Mouse (Mus musculus) forebrain, embryonic 12.5 days (tissue): Measurements from ENCODE around the gene Sun2. TPM values are rescaled to one million over a fixed set of nuclear protein-coding genes. Genes with fewer than 3 reads are reported as not detected.

Experiments
- ATAC-seq: fragments of 200-750 bp; cut with Nextera tagmentation; 2 replicates; pipeline ENCODE4 v1.8.0; 2017; ENCODE audit warnings: moderate TSS enrichment; ENCODE audit not compliant: low FRiP score
- H3K27ac ChIP-seq: fragments of 300-500 bp; sonication (generic); 2 replicates; pipeline ENCODE4 v1.5.1; 2016; ENCODE audit warnings: mild to moderate bottlenecking
- H3K27me3 ChIP-seq: fragments of 300-500 bp; sonication (generic); 2 replicates; pipeline ENCODE4 v1.6.1; 2016; ENCODE audit warnings: mild to moderate bottlenecking
- H3K36me3 ChIP-seq: fragments of 300-500 bp; sonication (generic); replicated peaks from 2 replicates; pipeline ENCODE4 v1.6.1; 2016; ENCODE audit warnings: mild to moderate bottlenecking
- H3K4me1 ChIP-seq: fragments of 300-500 bp; sonication (generic); 2 replicates; pipeline ENCODE4 v1.6.1; 2016
- H3K4me2 ChIP-seq: fragments of 300-500 bp; sonication (generic); 2 replicates; pipeline ENCODE4 v1.6.1; 2016; ENCODE audit warnings: mild to moderate bottlenecking, moderate library complexity
- H3K4me3 ChIP-seq: fragments of 300-500 bp; sonication (generic); replicated peaks from 2 replicates; pipeline ENCODE4 v1.5.1; 2016; ENCODE audit warnings: mild to moderate bottlenecking
- H3K9ac ChIP-seq: fragments of 300-500 bp; sonication (generic); 2 replicates; pipeline ENCODE4 v1.6.1; 2016; ENCODE audit warnings: mild to moderate bottlenecking
- H3K9me3 ChIP-seq: fragments of 300-500 bp; sonication (generic); 2 replicates; pipeline ENCODE4 v1.6.1; 2016
- WGBS: fragments of 180-500 bp; shearing (Covaris S2); methylation state at CpG from one replicate; pipeline ENCODE4 v1.1.7; 2016; 5-methylcytosine and 5-hydroxymethylcytosine counted together
- polyA plus RNA-seq: library from polyadenylated mRNA; unstranded; fragments of >200 nt; fragmentation: Nextera tagmentation; extraction: Ambion mirVana; gene quantifications from 2 replicates; pipeline ENCODE4 v1.2.1, GENCODE M21; 2016

Gene Sun2
- polyA plus RNA-seq, 1 experiment from 2014 or later: 6.2 TPM

DNA sequence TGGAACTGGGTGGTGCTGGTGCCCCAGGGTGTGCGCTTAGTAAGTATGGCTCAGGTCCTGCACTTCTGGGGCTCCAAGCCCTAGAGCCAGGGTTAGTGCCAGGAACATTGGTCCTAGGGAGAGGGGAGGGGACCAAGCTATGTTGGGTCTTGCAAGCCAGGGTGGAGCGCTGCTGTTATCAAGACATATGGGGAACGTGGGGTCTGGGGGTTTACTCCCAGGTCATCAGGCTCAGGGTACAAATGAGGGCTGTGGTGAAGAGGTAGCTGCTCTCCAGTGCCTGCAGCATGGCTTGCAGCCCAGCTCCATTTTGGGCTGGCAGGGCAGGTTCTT, 11.1 kb upstream of the Sun2 start:
- Histone ChIP-seq H3K4me3 (no peak overlapping the region), H3K27ac (no peak overlapping the region), H3K4me2 (no peak overlapping the region), H3K4me1 (peaks cover 12% of the 10 kb centered on the region), H3K36me3 (no peaks in the 10 kb centered on the region), H3K9ac (no peak overlapping the region), H3K27me3 (no peaks in the 10 kb centered on the region), H3K9me3 (no peaks in the 10 kb centered on the region)
- peak; percentile 27; the same call in 1 of the 2 replicates for ATAC-seq
- WGBS: 90% methylated on average over 3 of the region's 3 CpGs

DNA sequence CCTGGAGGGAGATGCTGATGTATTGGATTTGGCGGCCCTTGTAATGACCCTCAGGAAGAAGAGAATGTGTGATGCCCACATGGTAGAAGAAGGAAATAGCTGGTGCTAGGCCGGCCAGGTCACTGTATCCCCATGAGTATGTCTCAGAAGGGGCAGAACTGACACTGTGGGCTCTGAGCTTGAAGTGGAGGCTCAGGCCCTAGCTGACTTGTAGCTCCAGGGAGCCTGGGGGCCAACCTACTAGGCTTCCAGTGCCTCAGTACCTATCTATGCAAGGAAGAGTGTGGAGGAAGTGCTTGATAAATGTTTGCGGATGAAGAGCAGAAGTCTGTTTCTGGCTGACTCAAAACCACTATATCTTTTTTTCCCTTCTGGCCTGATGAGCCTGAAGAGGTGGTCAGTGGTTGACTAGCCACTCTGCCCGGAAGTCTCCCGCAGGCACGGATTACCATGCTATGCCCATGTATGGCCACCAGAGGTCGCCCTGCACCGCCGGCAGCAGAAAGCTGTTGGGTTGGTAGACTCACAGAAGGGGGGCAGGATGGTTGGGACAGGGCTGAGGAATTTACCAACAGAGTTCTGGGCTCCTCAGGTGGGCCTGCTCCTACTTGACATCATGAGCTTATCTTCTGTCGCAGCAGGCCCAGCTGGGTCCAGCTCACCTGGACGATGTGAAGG, 10.5 kb upstream of the Sun2 start:
- peak; percentile 46; the same call in 1 of the 2 replicates for ATAC-seq
- no peaks in the 10 kb centered on the region for H3K36me3 ChIP-seq
- no peak overlapping the region for H3K27ac ChIP-seq
- H3K9me3 ChIP-seq: no peaks in the 10 kb centered on the region
- no peak overlapping the region for H3K4me2 ChIP-seq
- peaks cover 12% of the 10 kb centered on the region for H3K4me1 ChIP-seq
- H3K27me3 ChIP-seq: no peaks in the 10 kb centered on the region
- no peak overlapping the region for H3K9ac ChIP-seq
- H3K4me3 ChIP-seq: no peak overlapping the region
- 24% methylated on average over 11 of the region's 11 CpGs for WGBS

DNA sequence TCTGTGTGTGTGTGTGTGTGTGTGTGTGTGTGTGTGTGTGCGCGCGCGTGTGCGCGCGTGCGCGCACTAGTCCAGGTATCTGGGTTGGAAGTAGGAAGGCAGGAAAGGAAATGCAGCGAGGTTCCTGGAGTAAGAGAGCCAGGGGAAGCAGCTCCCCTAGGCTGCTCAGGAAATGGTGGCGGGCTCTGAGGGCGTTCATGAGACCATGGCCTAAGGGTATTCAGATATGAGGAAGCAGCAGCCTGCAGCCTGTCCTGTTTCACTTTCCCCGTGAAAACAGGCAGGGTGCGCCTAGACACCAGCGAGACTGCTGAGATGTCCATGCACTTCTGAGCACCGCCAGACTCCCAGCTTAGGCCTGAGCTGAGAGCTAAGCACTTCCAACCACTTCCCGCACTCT, 9.4 kb upstream of the Sun2 start:
- Histone ChIP-seq H3K9me3 (no peaks in the 10 kb centered on the region), H3K27ac (no peak overlapping the region), H3K4me1 (peaks cover 11% of the 10 kb centered on the region), H3K9ac (no peak overlapping the region), H3K27me3 (no peaks in the 10 kb centered on the region), H3K36me3 (no peaks in the 10 kb centered on the region), H3K4me2 (no peak overlapping the region), H3K4me3 (no peak overlapping the region)
- 87% methylated on average over 17 of the region's 17 CpGs for WGBS
- no peak for ATAC-seq

DNA sequence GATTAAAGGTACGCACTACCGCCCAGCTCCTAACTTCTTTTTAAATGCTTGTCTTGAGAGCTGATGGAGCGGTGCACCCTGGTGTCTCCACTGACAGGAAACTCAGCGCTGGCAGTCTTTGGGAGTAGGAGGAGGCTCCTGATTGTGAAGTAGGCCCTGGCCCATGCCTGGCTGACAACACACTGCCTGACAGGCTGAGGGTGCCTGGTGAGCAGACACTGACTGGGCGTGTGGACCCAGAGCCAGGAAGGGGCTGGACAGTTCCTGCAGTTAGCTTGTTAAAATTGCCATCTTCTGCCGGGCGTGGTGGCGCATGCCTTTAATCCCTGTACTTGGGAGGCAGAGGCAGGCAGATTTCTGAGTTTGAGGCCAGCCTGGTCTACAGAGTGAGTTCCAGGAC, 7.9 kb upstream of the Sun2 start:
- Histone ChIP-seq H3K9me3 (no peaks in the 10 kb centered on the region), H3K27ac (no peak overlapping the region), H3K9ac (no peak overlapping the region), H3K27me3 (no peaks in the 10 kb centered on the region), H3K4me1 (no peaks in the 10 kb centered on the region), H3K4me3 (no peak overlapping the region), H3K36me3 (no peaks in the 10 kb centered on the region), H3K4me2 (no peak overlapping the region)
- no peak for ATAC-seq
- WGBS: 93% methylated on average over 8 of the region's 8 CpGs

DNA sequence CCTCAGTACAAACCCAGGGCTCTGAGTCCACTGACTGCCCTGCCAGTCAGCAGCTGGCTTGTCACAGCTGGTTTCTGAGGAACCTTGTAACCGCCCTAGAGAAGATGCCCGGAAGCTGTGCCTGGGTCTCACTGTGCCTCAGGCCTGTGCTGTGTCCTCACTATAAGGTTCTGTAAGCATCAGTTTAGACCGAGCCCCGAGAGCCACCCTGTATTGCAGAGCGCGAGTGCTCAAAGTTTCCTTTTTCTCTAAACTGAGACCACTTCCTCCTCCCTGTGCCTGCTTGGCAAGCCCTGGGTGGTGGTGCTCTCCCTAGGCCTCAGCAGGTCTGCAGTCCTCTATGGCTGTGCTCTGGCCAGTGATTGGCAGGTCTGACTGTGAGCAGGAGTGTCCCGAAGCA, 6.8 kb upstream of the Sun2 start:
- no peak for ATAC-seq

DNA sequence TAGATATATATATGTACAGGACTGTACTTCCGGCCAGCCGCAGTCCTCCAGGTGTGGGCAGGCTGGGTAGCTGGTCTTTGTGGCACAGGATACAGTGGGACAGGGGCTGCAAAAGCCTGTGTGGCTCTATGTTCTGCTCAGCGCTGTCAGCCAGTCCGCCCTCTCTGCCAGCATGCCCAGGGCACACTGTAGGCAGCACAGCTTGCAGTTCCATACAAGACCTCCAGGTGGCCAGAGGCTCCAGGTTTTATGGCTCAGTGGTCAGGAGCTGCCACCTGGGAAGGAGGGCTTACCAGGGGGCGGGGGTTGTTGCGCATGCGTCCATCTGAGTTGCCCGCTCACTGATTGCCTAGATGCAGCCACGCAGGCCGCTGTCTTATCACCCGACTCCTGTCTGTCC, 5.7 kb upstream of the Sun2 start:
- H3K4me1 ChIP-seq: peaks cover 2% of the 10 kb centered on the region
- H3K27me3 ChIP-seq: no peaks in the 10 kb centered on the region
- no peaks in the 10 kb centered on the region for H3K9me3 ChIP-seq
- no peak overlapping the region for H3K27ac ChIP-seq
- H3K4me2 ChIP-seq: no peak overlapping the region
- H3K36me3 ChIP-seq: no peaks in the 10 kb centered on the region
- WGBS: 51% methylated on average over 11 of the region's 11 CpGs
- no peak overlapping the region for H3K9ac ChIP-seq
- no peak for ATAC-seq
- H3K4me3 ChIP-seq: no peak overlapping the region

More for the DNA sequence above, 6.8 kb upstream of the Sun2 start:
- Histone ChIP-seq H3K36me3 (no peaks in the 10 kb centered on the region), H3K9me3 (no peaks in the 10 kb centered on the region), H3K4me3 (no peak overlapping the region), H3K4me2 (no peak overlapping the region), H3K27me3 (no peaks in the 10 kb centered on the region), H3K9ac (no peak overlapping the region), H3K4me1 (no peaks in the 10 kb centered on the region), H3K27ac (no peak overlapping the region)
- 90% methylated on average over 7 of the region's 7 CpGs for WGBS

DNA sequence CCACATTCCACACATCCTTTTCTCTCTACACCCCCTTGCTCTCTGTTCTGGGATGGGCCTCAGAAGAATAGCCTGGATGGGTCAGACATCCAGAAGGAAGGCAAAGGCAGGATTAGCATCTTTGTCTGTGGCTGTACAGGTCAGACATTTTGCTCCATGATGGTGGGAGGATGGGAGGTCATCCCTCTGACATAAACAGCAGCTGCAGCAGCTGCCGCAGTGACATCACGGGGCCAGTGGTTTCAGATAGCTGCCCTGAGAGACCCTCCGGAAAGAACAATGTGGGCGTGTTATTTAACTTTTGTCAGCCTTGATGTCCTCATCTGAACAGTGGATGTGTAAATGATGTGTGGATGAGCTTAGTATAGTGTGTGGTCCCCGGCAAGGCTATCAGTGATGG, 3.5 kb upstream of the Sun2 start:
- Histone ChIP-seq H3K9ac (no peak overlapping the region), H3K27me3 (no peaks in the 10 kb centered on the region; the same call in 1 of the 2 replicates), H3K9me3 (no peaks in the 10 kb centered on the region), H3K27ac (no peak overlapping the region), H3K36me3 (no peaks in the 10 kb centered on the region), H3K4me1 (peaks cover 14% of the 10 kb centered on the region), H3K4me3 (no peak overlapping the region), H3K4me2 (no peak overlapping the region)
- 87% methylated on average over 5 of the region's 5 CpGs for WGBS
- ATAC-seq: no peak

DNA sequence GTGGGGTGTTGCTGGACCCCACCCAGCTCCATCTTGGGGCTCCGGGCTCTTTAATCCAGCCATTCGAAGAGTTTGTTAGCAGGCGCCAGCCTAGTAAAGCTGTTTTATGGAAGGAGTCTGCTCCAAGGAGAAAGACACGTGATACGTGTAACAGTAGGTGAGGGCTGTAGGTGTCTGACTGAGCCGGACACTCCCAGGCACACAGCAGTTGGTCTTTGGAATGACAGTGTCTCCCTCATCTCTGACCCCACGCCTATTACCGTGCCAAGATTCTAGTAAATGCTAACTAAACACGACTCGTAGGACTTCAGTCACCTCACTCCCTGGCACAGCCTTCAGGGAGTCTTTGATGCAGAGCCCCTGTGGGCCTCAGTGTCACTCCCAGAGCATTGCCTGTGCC, 3.0 kb upstream of the Sun2 start:
- Histone ChIP-seq H3K4me2 (no peak overlapping the region), H3K36me3 (no peaks in the 10 kb centered on the region), H3K27ac (no peak overlapping the region), H3K9me3 (no peaks in the 10 kb centered on the region), H3K9ac (no peak overlapping the region), H3K4me3 (no peak overlapping the region), H3K27me3 (no peaks in the 10 kb centered on the region; the same call in 1 of the 2 replicates), H3K4me1 (peaks cover 20% of the 10 kb centered on the region)
- WGBS: 90% methylated on average over 10 of the region's 10 CpGs
- ATAC-seq: no peak

DNA sequence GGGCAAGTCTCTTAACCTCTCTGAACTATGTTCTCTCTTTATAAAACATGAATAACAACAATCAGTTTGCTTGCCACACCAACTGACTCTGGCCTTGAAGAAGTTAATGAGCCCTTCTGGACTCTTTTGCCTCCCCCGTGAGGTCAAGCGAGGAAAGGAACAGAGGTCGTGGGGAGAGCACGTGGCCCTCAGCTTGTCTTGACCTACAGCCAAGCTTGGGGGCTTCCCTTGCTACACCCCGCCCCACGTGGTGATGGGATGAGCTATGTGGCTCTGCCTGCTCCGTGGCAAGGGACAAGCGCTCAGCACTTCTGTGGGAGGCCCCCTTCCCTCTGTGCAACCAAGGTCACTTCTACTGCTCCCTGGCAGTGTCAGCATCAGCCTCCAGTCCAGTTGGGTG, 2.4 kb upstream of the Sun2 start:
- Histone ChIP-seq H3K4me1 (peaks cover 25% of the 10 kb centered on the region), H3K27ac (no peak overlapping the region), H3K9ac (no peak overlapping the region), H3K36me3 (no peaks in the 10 kb centered on the region), H3K4me3 (no peak overlapping the region), H3K9me3 (no peaks in the 10 kb centered on the region), H3K27me3 (no peaks in the 10 kb centered on the region; the same call in 1 of the 2 replicates), H3K4me2 (no peak overlapping the region)
- ATAC-seq: no peak
- 80% methylated on average over 8 of the region's 8 CpGs for WGBS

DNA sequence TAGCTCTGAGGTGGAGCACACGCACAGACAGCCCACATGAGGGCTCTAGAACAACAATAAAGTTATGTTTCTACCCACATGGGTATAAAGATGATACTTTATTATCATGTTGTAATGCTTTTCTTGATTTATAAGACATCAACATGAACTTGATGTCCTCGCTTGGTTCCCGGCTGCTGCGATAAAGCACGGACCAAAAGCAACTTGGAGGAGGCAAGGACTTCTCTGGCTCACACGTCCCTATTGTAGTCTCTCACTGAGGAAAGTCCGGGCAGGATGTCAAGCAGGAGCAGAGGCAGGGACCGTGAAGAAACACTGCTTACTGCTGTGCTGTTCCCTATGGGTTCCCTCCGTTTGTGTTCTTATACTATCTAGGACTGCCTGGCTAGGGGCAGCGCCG, 1.7 kb upstream of the Sun2 start:
- Histone ChIP-seq H3K4me2 (no peak overlapping the region), H3K36me3 (peaks cover 6% of the 10 kb centered on the region), H3K27me3 (no peaks in the 10 kb centered on the region; the same call in 1 of the 2 replicates), H3K9ac (no peak overlapping the region), H3K27ac (no peak overlapping the region), H3K4me1 (peaks cover 25% of the 10 kb centered on the region), H3K4me3 (no peak overlapping the region), H3K9me3 (no peaks in the 10 kb centered on the region)
- 90% methylated on average over 11 of the region's 11 CpGs for WGBS
- no peak for ATAC-seq

DNA sequence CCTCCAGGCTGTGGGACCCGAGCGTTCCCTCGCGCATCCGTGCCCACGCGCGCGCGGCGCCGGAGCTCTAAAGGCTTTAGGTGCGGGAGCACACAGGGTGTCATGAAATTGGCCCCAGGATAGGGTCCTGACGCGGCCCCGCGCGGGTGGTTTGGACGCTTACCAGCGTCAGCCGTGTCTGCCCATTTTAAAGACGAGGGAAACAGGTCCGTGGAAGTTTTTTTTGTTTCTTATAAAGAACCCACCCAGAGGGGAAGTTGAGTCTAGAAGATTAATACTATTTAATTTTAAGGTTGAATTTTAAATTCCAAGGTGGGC, 329 bp upstream of the Sun2 start:
- Histone ChIP-seq H3K27ac (no peak overlapping the region; the same call in 1 of the 2 replicates), H3K4me1 (peaks cover 25% of the 10 kb centered on the region)
- ATAC-seq: no peak

DNA sequence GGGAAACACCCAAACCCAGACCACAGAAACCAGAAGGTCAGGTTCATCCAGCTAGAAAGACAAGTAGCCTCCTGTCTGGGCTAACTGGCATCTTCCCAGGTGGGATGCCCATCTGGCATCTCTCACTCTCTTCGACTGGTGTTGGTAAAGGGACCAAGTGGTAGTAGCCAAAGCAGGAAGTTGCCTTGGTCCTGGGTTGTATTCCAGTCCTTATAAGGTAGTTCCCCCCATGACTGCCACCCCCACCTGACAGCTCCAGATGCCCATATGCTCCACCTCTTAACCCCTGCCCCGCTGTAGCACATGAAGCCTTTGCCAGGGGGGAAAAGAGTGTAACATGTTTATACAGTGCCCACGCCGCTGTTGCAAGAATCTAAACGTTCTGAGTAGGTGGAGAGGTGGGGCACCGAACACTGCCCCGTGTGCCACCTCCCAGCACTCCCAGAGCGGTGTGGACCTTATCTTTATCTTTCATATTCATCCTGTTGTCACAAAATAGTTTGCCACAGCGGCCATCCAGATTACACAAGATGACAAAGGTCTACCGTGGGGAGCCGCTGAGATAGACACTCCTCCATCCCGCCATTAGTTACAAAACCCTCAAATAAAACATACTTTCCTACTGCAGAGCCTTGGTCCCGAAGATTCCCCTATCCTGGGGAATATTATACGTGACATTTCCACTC, 1.0 kb downstream of the Sun2 start:
- H3K36me3 ChIP-seq: peaks cover 33% of the 10 kb centered on the region
- no peaks in the 10 kb centered on the region; the same call in 1 of the 2 replicates for H3K27me3 ChIP-seq
- no peak overlapping the region for H3K27ac ChIP-seq
- peak overlapping the region; percentile 91 for H3K9ac ChIP-seq
- H3K4me2 ChIP-seq: peak overlapping the region; percentile 85
- WGBS: 41% methylated on average over 14 of the region's 14 CpGs
- ATAC-seq: no peak; the same call in 1 of the 2 replicates
- peak overlapping the region; percentile 99 for H3K4me3 ChIP-seq
- H3K4me1 ChIP-seq: peaks cover 25% of the 10 kb centered on the region
- no peaks in the 10 kb centered on the region for H3K9me3 ChIP-seq

More for the DNA sequence above, 329 bp upstream of the Sun2 start:
- H3K4me3 ChIP-seq: peak overlapping the region; percentile 99
- no peaks in the 10 kb centered on the region for H3K9me3 ChIP-seq
- 0% methylated on average over 23 of the region's 23 CpGs for WGBS
- peak overlapping the region; percentile 85 for H3K4me2 ChIP-seq
- H3K27me3 ChIP-seq: no peaks in the 10 kb centered on the region; the same call in 1 of the 2 replicates
- peak overlapping the region; percentile 91 for H3K9ac ChIP-seq
- peaks cover 20% of the 10 kb centered on the region for H3K36me3 ChIP-seq

DNA sequence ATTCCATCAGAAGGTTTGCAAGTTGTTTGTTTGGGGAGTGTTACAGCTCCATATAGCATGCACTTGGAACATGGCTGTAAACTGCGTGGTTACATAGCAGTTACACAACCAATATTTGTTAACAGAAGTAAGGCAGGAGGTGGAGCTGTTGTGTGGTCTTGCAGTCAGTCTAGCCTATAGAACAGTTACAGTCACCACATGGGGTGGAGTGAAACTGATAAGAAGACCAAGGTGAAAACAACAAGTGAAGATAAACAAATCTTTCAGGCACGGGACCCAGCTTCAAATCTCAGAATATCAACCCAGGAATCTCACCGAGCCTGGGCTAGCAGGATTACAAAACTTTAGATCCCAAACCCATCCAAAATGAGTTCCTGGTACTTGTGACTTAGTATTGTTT, 1.6 kb downstream of the Sun2 start:
- H3K36me3 ChIP-seq: peaks cover 37% of the 10 kb centered on the region
- no peak overlapping the region for H3K9ac ChIP-seq
- no peak for ATAC-seq
- H3K4me1 ChIP-seq: peaks cover 25% of the 10 kb centered on the region
- H3K9me3 ChIP-seq: no peaks in the 10 kb centered on the region
- peak overlapping the region; percentile 99 for H3K4me3 ChIP-seq
- H3K27me3 ChIP-seq: no peaks in the 10 kb centered on the region; the same call in 1 of the 2 replicates
- H3K27ac ChIP-seq: no peak overlapping the region
- 81% methylated on average over 3 of the region's 3 CpGs for WGBS
- H3K4me2 ChIP-seq: peak overlapping the region; percentile 85
